27 mouse cellular contexts compared by ENCODE assay signal in genomic region chr4:87455863-87456578, GRCm38 (mm10).
DNase-seq lines count a peak whose midpoint lies in the region; ATAC-seq and TF ChIP-seq lines count a peak whose summit lies in the region.
"Had no signal": no experiment of that assay in that cellular context is flagged by ENCODE, and none has a peak within 500 bp of the region (broad histone marks: within the 10 kb centered on the region; RNA-seq: fewer than 3 reads in every experiment).

No protein-coding gene starts in this region.

- no peaks in the 10 kb centered on the region for H3K4me1 ChIP-seq in lung, postnatal 0 days (ENCODE audit: insufficient read depth, low read depth, low read length)
- H3K4me1 ChIP-seq in hindbrain, postnatal 0 days (ENCODE audit: insufficient read depth, low read length): no peaks in the 10 kb centered on the region
- H3K4me1 ChIP-seq: liver, embryonic 12.5 days; midbrain, embryonic 12.5 days had no signal

- no peak overlapping the region for H3K4me3 ChIP-seq in lung, postnatal 0 days (ENCODE audit: low read depth, low read length)
- no peak overlapping the region for H3K4me3 ChIP-seq in hindbrain, postnatal 0 days (ENCODE audit: low read length)
- H3K4me3 ChIP-seq: embryonic facial prominence, embryonic 15.5 days; forebrain, embryonic 13.5 days; intestine, embryonic 15.5 days; liver, embryonic 12.5 days; megakaryocyte, embryonic 14.5 days; midbrain, embryonic 12.5 days; neural tube, embryonic 13.5 days had no signal

- H3K27me3 ChIP-seq in lung, postnatal 0 days (replicated peaks; ENCODE audit: insufficient read depth, low read length): no peaks in the 10 kb centered on the region
- no peaks in the 10 kb centered on the region for H3K27me3 ChIP-seq in hindbrain, postnatal 0 days (ENCODE audit: insufficient read depth, low read length)
- H3K27me3 ChIP-seq: embryonic facial prominence, embryonic 15.5 days; intestine, embryonic 15.5 days; liver, embryonic 12.5 days; megakaryocyte, embryonic 14.5 days; midbrain, embryonic 12.5 days; neural tube, embryonic 13.5 days had no signal

- ATAC-seq in lung, postnatal 0 days: no peak
- peak; percentile 78 for ATAC-seq in common myeloid progenitor, adult 5-6 weeks (replicated peaks; ENCODE audit: low read depth, poor library complexity, severe bottlenecking)
- peak; percentile 81 for ATAC-seq in megakaryocyte, adult 5-6 weeks (ENCODE audit: poor library complexity, severe bottlenecking)
- no peak for ATAC-seq in hindbrain, postnatal 0 days
- ATAC-seq: forebrain, embryonic 13.5 days; hindbrain, embryonic 16.5 days; intestine, embryonic 15.5 days; liver, embryonic 12.5 days; liver, postnatal 0 days; Patski had no signal

- TF ChIP-seq CTCF in lung, postnatal 0 days (IDR thresholded peaks at IDR 0.05): no peak
- no peak for TF ChIP-seq CTCF in hindbrain, postnatal 0 days (IDR thresholded peaks at IDR 0.05; ENCODE audit: low read depth)

- no peak overlapping the region for H3K4me2 ChIP-seq in lung, postnatal 0 days (replicated peaks; ENCODE audit: low read depth, low read length)
- no peak overlapping the region for H3K4me2 ChIP-seq in hindbrain, postnatal 0 days (ENCODE audit: low read depth, low read length)
- H3K4me2 ChIP-seq: embryonic facial prominence, embryonic 15.5 days; forebrain, embryonic 13.5 days; intestine, embryonic 15.5 days; liver, embryonic 12.5 days; midbrain, embryonic 12.5 days; neural tube, embryonic 13.5 days had no signal

- no peak overlapping the region for H3K27ac ChIP-seq in lung, postnatal 0 days (ENCODE audit: low read length)
- H3K27ac ChIP-seq in hindbrain, postnatal 0 days: no peak overlapping the region
- H3K27ac ChIP-seq: embryonic facial prominence, embryonic 15.5 days; forebrain, embryonic 13.5 days; intestine, embryonic 15.5 days; kidney, postnatal 0 days; liver, embryonic 12.5 days; midbrain, embryonic 12.5 days; neural tube, embryonic 13.5 days had no signal

- H3K9ac ChIP-seq in lung, postnatal 0 days (replicated peaks; ENCODE audit: low read depth): no peak overlapping the region
- no peak overlapping the region for H3K9ac ChIP-seq in hindbrain, postnatal 0 days (replicated peaks; ENCODE audit: low read length)
- H3K9ac ChIP-seq: embryonic facial prominence, embryonic 15.5 days; forebrain, embryonic 13.5 days; intestine, embryonic 15.5 days; liver, embryonic 12.5 days; liver, postnatal 0 days; midbrain, embryonic 12.5 days; neural tube, embryonic 13.5 days had no signal

- TF ChIP-seq EP300 in lung, postnatal 0 days (IDR thresholded peaks at IDR 0.05): no peak

- WGBS in lung, postnatal 0 days: 69% methylated on average over 5 of the region's 5 CpGs
- 92% methylated on average over 5 of the region's 5 CpGs for WGBS in hindbrain, postnatal 0 days

- peak; percentile 22 for DNase-seq in lung, postnatal 0 days (ENCODE audit: low spot score)
- no peak for DNase-seq in lung, postnatal 4 days
- DNase-seq in hindbrain, postnatal 0 days (ENCODE audit: low spot score): no peak
- DNase-seq in urinary bladder, adult 18-20 months (ENCODE audit: low spot score in 2 of 2): no peak
- no peak for DNase-seq in urinary bladder, adult 2 months (ENCODE audit: low spot score)
- DNase-seq: adrenal gland, postnatal 25 days; cerebellum, adult 18-20 months; cerebellum, postnatal 10 days; gastrocnemius, postnatal 36 days; heart, postnatal 14 days; kidney, adult 8-10 months; kidney, postnatal 4 days; left cerebral cortex, postnatal 4 days; liver, postnatal 0 days; lung, postnatal 10 days had no signal

- no peaks in the 10 kb centered on the region for H3K36me3 ChIP-seq in lung, postnatal 0 days (ENCODE audit: insufficient read depth, low read length)
- no peaks in the 10 kb centered on the region for H3K36me3 ChIP-seq in hindbrain, postnatal 0 days (ENCODE audit: insufficient read depth, low read length)
- H3K36me3 ChIP-seq: embryonic facial prominence, embryonic 15.5 days; intestine, embryonic 15.5 days; liver, embryonic 12.5 days; midbrain, embryonic 12.5 days; neural tube, embryonic 13.5 days had no signal

- no peaks in the 10 kb centered on the region for H3K9me3 ChIP-seq in lung, postnatal 0 days (ENCODE audit: low read length)
- no peaks in the 10 kb centered on the region for H3K9me3 ChIP-seq in hindbrain, postnatal 0 days (ENCODE audit: low read length)
- H3K9me3 ChIP-seq: embryonic facial prominence, embryonic 15.5 days; forebrain, embryonic 13.5 days; intestine, embryonic 15.5 days; liver, embryonic 12.5 days; midbrain, embryonic 12.5 days; neural tube, embryonic 13.5 days had no signal

Comparison
In these comparisons a context has a peak if more than half of its experiments do, and no peak if none do; other contexts are left out.
1. ATAC-seq: peak in common myeloid progenitor, adult 5-6 weeks (single experiment) and megakaryocyte, adult 5-6 weeks (single experiment); none in lung, postnatal 0 days (single experiment) and hindbrain, postnatal 0 days (single experiment).